Mouse (Mus musculus) common myeloid progenitor, adult 5-6 weeks (primary cell): ENCODE results near the gene Arhgap25. TPM values are rescaled to one million over a fixed set of nuclear protein-coding genes. Genes with fewer than 3 reads are reported as not detected.
"Not testable (repeated sequence)": the region's sequence is repeated elsewhere in the genome, so short reads cannot be mapped to it uniquely, and the experiment has no call there.

Source experiments
- ATAC-seq: replicated peaks from 2 replicates; pipeline ENCODE4 v1.8.0; 2016; ENCODE audit warnings: low read depth, mild to moderate bottlenecking, moderate TSS enrichment, inconsistent platforms; ENCODE audit not compliant: poor library complexity, severe bottlenecking
- total RNA-seq: library from RNA; stranded (forward); fragments of 200-1000, 187-1606 nt; gene quantifications from 2 replicates; pipeline ENCODE4 v1.2.3, GENCODE M21; 2017

Arhgap25 gene
- total RNA-seq, 1 experiment from 2014 or later: 32.7 TPM

GRCm38 (mm10) chr6:87537678-87538077 lies 4.6 kb upstream of the Arhgap25 start:
- no peak for ATAC-seq

- ATAC-seq: no peak
Measured at GRCm38 (mm10) chr6:87536270-87536669, 3.2 kb upstream of the Arhgap25 start.

- ATAC-seq: no peak
Measured at GRCm38 (mm10) chr6:87535651-87536050, 2.6 kb upstream of the Arhgap25 start.

GRCm38 (mm10) chr6:87534855-87535575 lies 2.0 kb upstream of the Arhgap25 start:
- peak; percentile 43 for ATAC-seq

GRCm38 (mm10) chr6:87531456-87532015 lies 1.5 kb downstream of the Arhgap25 start:
- no peak for ATAC-seq

GRCm38 (mm10) chr6:87530386-87530785 lies 2.7 kb downstream of the Arhgap25 start:
- ATAC-seq: no peak

GRCm38 (mm10) chr6:87527846-87528557 lies 5.1 kb downstream of the Arhgap25 start:
- no peak for ATAC-seq

GRCm38 (mm10) chr6:87527366-87527765 lies 5.7 kb downstream of the Arhgap25 start:
- ATAC-seq: no peak

GRCm38 (mm10) chr6:87525126-87525525 lies 7.9 kb downstream of the Arhgap25 start:
- ATAC-seq: no peak

GRCm38 (mm10) chr6:87524281-87524680 lies 8.8 kb downstream of the Arhgap25 start:
- no peak for ATAC-seq

GRCm38 (mm10) chr6:87523736-87524135 lies 9.3 kb downstream of the Arhgap25 start:
- no peak for ATAC-seq

GRCm38 (mm10) chr6:87523085-87523484 lies 10.0 kb downstream of the Arhgap25 start:
- ATAC-seq: no peak

GRCm38 (mm10) chr6:87522236-87522635 lies 10.8 kb downstream of the Arhgap25 start:
- no peak for ATAC-seq

- not testable (repeated sequence) for ATAC-seq
Measured at GRCm38 (mm10) chr6:87521705-87522104, 11.4 kb downstream of the Arhgap25 start.

- ATAC-seq: no peak
Measured at GRCm38 (mm10) chr6:87520572-87520971, 12.5 kb downstream of the Arhgap25 start.

- no peak for ATAC-seq
Measured at GRCm38 (mm10) chr6:87519809-87520208, 13.2 kb downstream of the Arhgap25 start.

GRCm38 (mm10) chr6:87518622-87519021 lies 14.4 kb downstream of the Arhgap25 start:
- ATAC-seq: no peak

- no peak for ATAC-seq
Measured at GRCm38 (mm10) chr6:87517753-87518409, 15.2 kb downstream of the Arhgap25 start.

- no peak for ATAC-seq
Measured at GRCm38 (mm10) chr6:87514321-87514720, 18.7 kb downstream of the Arhgap25 start.

- peak; percentile 82 for ATAC-seq
Measured at GRCm38 (mm10) chr6:87513046-87513767, 19.9 kb downstream of the Arhgap25 start.
